Mouse (Mus musculus): Measurements from ENCODE around the gene Edaradd. TPM values are rescaled to one million over a fixed set of nuclear protein-coding genes. Genes with fewer than 3 reads are reported as not detected.

Gene Edaradd
- total and polyA plus RNA-seq, 3 experiments = 0.04 TPM; not detected in 2

GRCm38 (mm10) chr13:12485640-12486039 is 34.6 kb downstream of the Edaradd start:
- Histone ChIP-seq H3K27me3 (ENCODE audit: control insufficient read depth in 1 of 2, insufficient read depth in 2 of 2, low read length in 2 of 2) (no peaks in the 10 kb centered on the region; a peak in 1 of 4 replicates), H3K9ac (ENCODE audit: control insufficient read depth, low read depth, low read length, poor library complexity, severe bottlenecking) (no peak overlapping the region), H3K4me1 (ENCODE audit: control insufficient read depth in 1 of 2, insufficient read depth in 2 of 2, low read length in 2 of 2) (no peaks in the 10 kb centered on the region), H3K79me2 (ENCODE audit: control insufficient read depth, insufficient read depth, low read length, poor library complexity) (no peaks in the 10 kb centered on the region), H3K4me3 (ENCODE audit: control insufficient read depth in 1 of 2, insufficient read depth in 1 of 2, low read depth in 2 of 2, low read length in 2 of 2) (no peak overlapping the region), H3K9me3 (replicated peaks; ENCODE audit: insufficient read depth, low read length) (no peaks in the 10 kb centered on the region), H3K36me3 (ENCODE audit: control insufficient read depth in 1 of 2, insufficient read depth in 2 of 2, low read length in 2 of 2) (no peaks in the 10 kb centered on the region), H3K27ac (ENCODE audit: control insufficient read depth, low read depth, low read length) (no peak overlapping the region)
- no peak for DNase-seq (ENCODE audit: low read depth, low spot score)
- TF ChIP-seq GATA1 (IDR thresholded peaks at IDR 0.05; ENCODE audit: low read depth, low read length) (no peak), ELF1 (IDR thresholded peaks at IDR 0.05; ENCODE audit: low read depth, low read length) (no peak), EP300 (IDR thresholded peaks at IDR 0.05; ENCODE audit: low read depth in 1 of 2, low read length in 2 of 2) (no peak)

GRCm38 (mm10) chr13:12485197-12485596 is 35.0 kb downstream of the Edaradd start:
- no peaks in the 10 kb centered on the region for H3K79me2 ChIP-seq (ENCODE audit: control insufficient read depth, insufficient read depth, low read length, poor library complexity)
- H3K27me3 ChIP-seq (ENCODE audit: control insufficient read depth in 1 of 2, insufficient read depth in 2 of 2, low read length in 2 of 2) = peaks cover 0 to under 1% of the 10 kb centered on the region in 2 experiments; a peak in 2 of 4 replicates
- H3K36me3 ChIP-seq (ENCODE audit: control insufficient read depth in 1 of 2, insufficient read depth in 2 of 2, low read length in 2 of 2) = no peaks in the 10 kb centered on the region
- TF ChIP-seq TAL1 (IDR thresholded peaks at IDR 0.05; ENCODE audit: low read length) (no peak), HCFC1 (IDR thresholded peaks at IDR 0.05; ENCODE audit: low read depth, low read length) (no peak), ZC3H11A (IDR thresholded peaks at IDR 0.05; ENCODE audit: low read depth, low read length) (no peak), CHD1 (IDR thresholded peaks at IDR 0.05; ENCODE audit: low read depth, low read length) (no peak), CTCF (IDR thresholded peaks at IDR 0.05 in 2 of 3, conservative IDR thresholded peaks at IDR 0.05 in 1 of 3; ENCODE audit: control insufficient read depth in 1 of 3, insufficient read depth in 1 of 3, low read depth in 2 of 3, low read length in 3 of 3, poor library complexity in 1 of 3, severe bottlenecking in 1 of 3) (no peak), KAT2A (conservative IDR thresholded peaks at IDR 0.05; ENCODE audit: low read depth, low read length) (no peak), MAZ (IDR thresholded peaks at IDR 0.05; ENCODE audit: low read depth, low read length) (no peak), TCF12 (IDR thresholded peaks at IDR 0.05; ENCODE audit: low read depth, low read length) (no peak), GATA1 (IDR thresholded peaks at IDR 0.05; ENCODE audit: low read depth, low read length) (no peak), MXI1 (IDR thresholded peaks at IDR 0.05; ENCODE audit: low read depth, low read length) (no peak), RCOR1 (IDR thresholded peaks at IDR 0.05; ENCODE audit: low read depth, low read length) (no peak)
- no peaks in the 10 kb centered on the region for H3K4me1 ChIP-seq (ENCODE audit: control insufficient read depth in 1 of 2, insufficient read depth in 2 of 2, low read length in 2 of 2)
- no peak for DNase-seq (ENCODE audit: low read depth, low spot score)
- H3K9ac ChIP-seq (ENCODE audit: control insufficient read depth, low read depth, low read length, poor library complexity, severe bottlenecking) = no peak overlapping the region
- H3K9me3 ChIP-seq (replicated peaks; ENCODE audit: insufficient read depth, low read length) = no peaks in the 10 kb centered on the region
- no peak overlapping the region for H3K4me3 ChIP-seq (ENCODE audit: control insufficient read depth in 1 of 2, insufficient read depth in 1 of 2, low read depth in 2 of 2, low read length in 2 of 2)
- H3K27ac ChIP-seq (ENCODE audit: control insufficient read depth, low read depth, low read length) = no peak overlapping the region

- no peak for DNase-seq (ENCODE audit: low read depth, low spot score)
- Histone ChIP-seq H3K27me3 (ENCODE audit: control insufficient read depth in 1 of 2, insufficient read depth in 2 of 2, low read length in 2 of 2) (peaks cover 0 to 2% of the 10 kb centered on the region in 2 experiments; a peak in 2 of 4 replicates), H3K79me2 (ENCODE audit: control insufficient read depth, insufficient read depth, low read length, poor library complexity) (no peaks in the 10 kb centered on the region), H3K9ac (ENCODE audit: control insufficient read depth, low read depth, low read length, poor library complexity, severe bottlenecking) (no peak overlapping the region), H3K27ac (ENCODE audit: control insufficient read depth, low read depth, low read length) (no peak overlapping the region), H3K4me3 (ENCODE audit: control insufficient read depth in 1 of 2, insufficient read depth in 1 of 2, low read depth in 2 of 2, low read length in 2 of 2) (no peak overlapping the region), H3K4me1 (ENCODE audit: control insufficient read depth in 1 of 2, insufficient read depth in 2 of 2, low read length in 2 of 2) (no peaks in the 10 kb centered on the region), H3K36me3 (ENCODE audit: control insufficient read depth in 1 of 2, insufficient read depth in 2 of 2, low read length in 2 of 2) (no peaks in the 10 kb centered on the region), H3K9me3 (replicated peaks; ENCODE audit: insufficient read depth, low read length) (no peaks in the 10 kb centered on the region)
- TF ChIP-seq ZMIZ1 (IDR thresholded peaks at IDR 0.05; ENCODE audit: low read depth, low read length) (no peak), ETS1 (IDR thresholded peaks at IDR 0.05; ENCODE audit: low read depth, low read length) (no peak), TAL1 (IDR thresholded peaks at IDR 0.05; ENCODE audit: low read length) (no peak), MAFK (IDR thresholded peaks at IDR 0.05; ENCODE audit: borderline replicate concordance, low read depth, low read length) (no peak), BHLHE40 (IDR thresholded peaks at IDR 0.05; ENCODE audit: borderline replicate concordance, low read depth, low read length) (no peak), ZKSCAN1 (IDR thresholded peaks at IDR 0.05; ENCODE audit: low read depth, low read length) (no peak), RCOR1 (IDR thresholded peaks at IDR 0.05; ENCODE audit: low read depth, low read length) (no peak), GABPA (IDR thresholded peaks at IDR 0.05; ENCODE audit: low read depth, low read length) (no peak), MAZ (IDR thresholded peaks at IDR 0.05; ENCODE audit: low read depth, low read length) (no peak), SIN3A (IDR thresholded peaks at IDR 0.05; ENCODE audit: low read length) (no peak), GATA1 (IDR thresholded peaks at IDR 0.05; ENCODE audit: low read depth, low read length) (no peak)
These were observed 40.4 kb downstream of the Edaradd start for GRCm38 (mm10) chr13:12479802-12480201.

Data from MEL (cell line).